Mouse (Mus musculus): Measurements from ENCODE around the gene Ptprf. TPM values are rescaled to one million over a fixed set of nuclear protein-coding genes. Genes with fewer than 3 reads are reported as not detected.
A peak's percentile ranks its signal among the peaks of the same experiment; 100 is the strongest.

The Ptprf gene
- polyA plus RNA-seq, 1 experiment = 7.6 TPM

DNA sequence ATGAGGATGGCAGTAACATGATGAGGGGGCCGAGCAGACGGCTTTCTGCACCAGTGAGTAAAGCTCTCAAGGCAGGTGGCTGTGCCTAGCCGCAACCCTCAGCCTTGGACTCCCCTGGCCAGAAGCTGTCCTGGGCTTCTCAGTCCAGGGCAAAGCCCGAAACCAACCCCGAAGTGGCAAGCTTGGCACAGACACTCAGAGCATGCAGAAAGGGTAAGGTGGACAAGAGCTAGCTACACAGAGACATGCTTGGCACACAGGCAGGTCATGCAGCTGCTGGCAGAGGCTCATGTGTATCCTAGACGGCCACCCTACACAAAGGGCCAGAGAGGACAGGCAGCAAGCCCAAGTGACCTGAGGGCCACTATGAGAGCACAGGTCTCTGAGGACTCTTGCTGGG is 52.5 kb downstream of the Ptprf start:
- Histone ChIP-seq H3K36me3 (ENCODE audit: control insufficient read depth, insufficient read depth) (no peaks in the 10 kb centered on the region), H3K79me2 (ENCODE audit: control insufficient read depth, insufficient read depth) (no peaks in the 10 kb centered on the region), H3K4me3 (no peak overlapping the region), H3K27me3 (ENCODE audit: control insufficient read depth, insufficient read depth, insufficient read length) (no peaks in the 10 kb centered on the region), H3K4me2 (ENCODE audit: low read depth) (no peak overlapping the region), H3ac (ENCODE audit: control insufficient read depth, insufficient read length) (no peak overlapping the region)
- TF ChIP-seq MAX (IDR thresholded peaks at IDR 0.05; ENCODE audit: low read depth) (no peak), SRF (IDR thresholded peaks at IDR 0.05; ENCODE audit: control insufficient read depth, insufficient read length, low read depth) (no peak), CEBPB (IDR thresholded peaks at IDR 0.05; ENCODE audit: insufficient read depth, poor library complexity, severe bottlenecking) (no peak)

DNA sequence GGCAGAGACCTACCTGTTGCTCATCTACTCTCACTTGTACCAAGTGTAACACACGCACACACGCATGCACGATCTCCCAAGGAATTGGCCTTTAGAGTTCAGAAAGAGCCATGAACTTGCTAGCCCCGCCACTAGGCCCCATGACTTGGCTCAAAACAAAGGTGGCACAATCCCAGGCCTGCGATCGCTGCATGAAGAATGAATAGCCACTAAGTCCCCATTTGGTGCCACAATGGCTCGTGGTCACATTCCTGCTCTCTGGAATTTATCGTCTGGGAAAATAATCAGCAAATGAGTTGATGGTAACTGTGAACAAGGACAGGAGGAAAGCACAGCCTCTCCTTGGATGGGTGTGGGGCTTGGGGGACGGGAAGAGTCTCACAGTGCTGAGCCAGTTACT is 54.3 kb downstream of the Ptprf start:
- H3ac ChIP-seq (ENCODE audit: control insufficient read depth, insufficient read length) = no peak overlapping the region
- no peaks in the 10 kb centered on the region for H3K27me3 ChIP-seq (ENCODE audit: control insufficient read depth, insufficient read depth, insufficient read length)
- no peaks in the 10 kb centered on the region for H3K36me3 ChIP-seq (ENCODE audit: control insufficient read depth, insufficient read depth)
- H3K4me2 ChIP-seq (ENCODE audit: low read depth) = no peak overlapping the region
- H3K4me3 ChIP-seq = no peak overlapping the region
- no peak for TF ChIP-seq USF1 (IDR thresholded peaks at IDR 0.05; ENCODE audit: low read depth)
- no peaks in the 10 kb centered on the region for H3K79me2 ChIP-seq (ENCODE audit: control insufficient read depth, insufficient read depth)

DNA sequence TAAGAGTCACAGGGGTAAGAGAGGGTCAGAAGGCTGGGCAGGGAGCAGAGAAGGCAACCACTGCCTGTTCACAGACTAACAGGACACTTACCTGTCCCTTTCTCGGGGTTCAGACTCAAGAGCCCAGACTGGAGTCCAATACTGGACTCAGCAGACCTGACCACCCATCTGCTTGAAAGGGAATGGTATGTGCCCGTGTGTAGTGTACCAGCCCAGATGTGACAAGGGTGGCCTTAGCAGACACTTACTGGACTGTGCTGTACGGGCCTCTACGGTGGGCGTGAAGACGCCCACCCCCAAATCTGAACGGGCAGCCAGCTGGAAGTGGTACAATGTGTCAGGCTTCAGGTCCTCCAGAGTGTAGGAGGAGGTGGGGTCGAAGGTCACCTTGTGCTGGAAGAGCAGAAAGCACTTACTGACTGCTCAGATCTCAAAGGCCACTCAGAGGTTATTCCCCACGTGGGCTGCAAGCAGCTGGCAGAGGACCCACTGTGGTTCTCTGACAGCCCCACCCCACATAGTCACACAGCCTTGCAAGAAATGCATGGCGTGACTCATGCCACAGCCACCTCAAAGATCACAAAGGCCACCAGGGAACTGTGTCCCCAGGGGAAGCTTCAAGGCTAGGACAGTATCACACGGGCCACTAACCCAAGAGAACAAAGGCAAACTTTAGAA is 56.4 kb downstream of the Ptprf start:
- no peak overlapping the region for H3K4me3 ChIP-seq
- no peaks in the 10 kb centered on the region for H3K79me2 ChIP-seq (ENCODE audit: control insufficient read depth, insufficient read depth)
- peak in 2 of 3 experiments; percentile 25 to 90 for TF ChIP-seq MYOG (IDR thresholded peaks at IDR 0.05; ENCODE audit: control insufficient read depth in 1 of 3, insufficient read depth in 1 of 3, insufficient read length in 2 of 3, low read depth in 2 of 3)
- TF ChIP-seq REST (IDR thresholded peaks at IDR 0.05; ENCODE audit: insufficient read depth, insufficient read length) = no peak
- TF ChIP-seq E2F4 (IDR thresholded peaks at IDR 0.05; ENCODE audit: insufficient read depth) = no peak
- no peak for TF ChIP-seq CEBPB (IDR thresholded peaks at IDR 0.05; ENCODE audit: insufficient read depth, poor library complexity, severe bottlenecking)
- TF ChIP-seq POLR2AphosphoS2 (IDR thresholded peaks at IDR 0.05; ENCODE audit: insufficient read length, low read depth) = no peak
- peak in 2 of 3 experiments; percentile 30 to 64 for TF ChIP-seq MYOD1 (IDR thresholded peaks at IDR 0.05; ENCODE audit: control insufficient read depth in 1 of 3, insufficient read length in 2 of 3, low read depth in 2 of 3)
- TF ChIP-seq TCF3 (IDR thresholded peaks at IDR 0.05; ENCODE audit: insufficient read length, low read depth) = no peak
- TF ChIP-seq USF1 (IDR thresholded peaks at IDR 0.05; ENCODE audit: low read depth) = peak; percentile 37
- TF ChIP-seq POLR2A (IDR thresholded peaks at IDR 0.05; ENCODE audit: insufficient read length, low read depth) = no peak
- TF ChIP-seq TCF12 (IDR thresholded peaks at IDR 0.05; ENCODE audit: insufficient read depth, poor library complexity, severe bottlenecking) = no peak
- TF ChIP-seq MAX (IDR thresholded peaks at IDR 0.05; ENCODE audit: low read depth) = no peak
- TF ChIP-seq SRF (IDR thresholded peaks at IDR 0.05; ENCODE audit: control insufficient read depth, insufficient read length, low read depth) = no peak
- no peak overlapping the region for H3ac ChIP-seq (ENCODE audit: control insufficient read depth, insufficient read length)
- H3K4me2 ChIP-seq (ENCODE audit: low read depth) = peak overlapping the region; percentile 18
- no peaks in the 10 kb centered on the region for H3K27me3 ChIP-seq (ENCODE audit: control insufficient read depth, insufficient read depth, insufficient read length)
- no peaks in the 10 kb centered on the region for H3K36me3 ChIP-seq (ENCODE audit: control insufficient read depth, insufficient read depth)

DNA sequence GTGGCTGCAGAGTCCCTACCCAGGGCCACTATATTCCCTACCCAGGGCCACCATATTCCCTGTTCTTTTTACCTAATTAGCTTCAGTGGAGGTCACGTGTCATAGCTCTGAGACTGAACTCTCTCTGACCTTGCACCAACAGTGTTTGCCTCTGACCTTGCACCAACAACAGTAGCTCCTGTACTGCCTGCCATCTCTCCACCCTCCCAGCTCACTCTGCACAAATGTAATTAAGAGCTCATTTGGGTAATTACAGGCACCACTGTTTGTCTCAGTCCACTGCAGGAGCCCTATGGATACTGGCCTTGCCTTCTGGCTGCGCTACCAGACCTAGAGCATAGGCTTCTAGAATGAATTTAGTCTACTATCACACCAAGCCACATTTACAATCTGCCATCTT is 57.3 kb downstream of the Ptprf start:
- H3K27me3 ChIP-seq (ENCODE audit: control insufficient read depth, insufficient read depth, insufficient read length) = no peaks in the 10 kb centered on the region
- H3K4me3 ChIP-seq = no peak overlapping the region
- no peaks in the 10 kb centered on the region for H3K36me3 ChIP-seq (ENCODE audit: control insufficient read depth, insufficient read depth)
- H3K79me2 ChIP-seq (ENCODE audit: control insufficient read depth, insufficient read depth) = no peaks in the 10 kb centered on the region
- no peak overlapping the region for H3ac ChIP-seq (ENCODE audit: control insufficient read depth, insufficient read length)
- H3K4me2 ChIP-seq (ENCODE audit: low read depth) = no peak overlapping the region
- TF ChIP-seq SRF (IDR thresholded peaks at IDR 0.05; ENCODE audit: control insufficient read depth, insufficient read length, low read depth) (no peak), POLR2AphosphoS2 (IDR thresholded peaks at IDR 0.05; ENCODE audit: insufficient read length, low read depth) (no peak), REST (IDR thresholded peaks at IDR 0.05; ENCODE audit: insufficient read depth, insufficient read length) (no peak), POLR2A (IDR thresholded peaks at IDR 0.05; ENCODE audit: insufficient read length, low read depth) (no peak), CEBPB (IDR thresholded peaks at IDR 0.05; ENCODE audit: insufficient read depth, poor library complexity, severe bottlenecking) (no peak), USF1 (IDR thresholded peaks at IDR 0.05; ENCODE audit: low read depth) (no peak), TCF12 (IDR thresholded peaks at IDR 0.05; ENCODE audit: insufficient read depth, poor library complexity, severe bottlenecking) (no peak), E2F4 (IDR thresholded peaks at IDR 0.05; ENCODE audit: insufficient read depth) (no peak)

DNA sequence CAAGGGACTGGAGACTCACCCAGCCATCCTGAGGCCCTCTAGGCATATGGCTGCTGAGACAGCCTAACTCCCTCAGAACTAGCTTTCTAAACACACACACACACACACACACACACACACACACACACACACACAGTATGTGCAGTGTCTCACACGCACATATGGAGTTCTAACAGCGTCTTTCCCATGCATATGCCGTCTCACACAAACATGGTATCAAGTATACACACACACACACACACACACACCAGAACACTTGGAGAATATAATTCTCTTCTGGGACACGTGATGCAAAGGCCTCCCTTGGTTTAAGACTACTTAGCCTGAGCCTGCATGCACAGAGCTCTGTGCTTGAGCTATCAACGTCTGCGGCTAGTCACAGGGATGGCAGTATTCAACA is 59.3 kb downstream of the Ptprf start:
- Histone ChIP-seq H3K79me2 (ENCODE audit: control insufficient read depth, insufficient read depth) (no peaks in the 10 kb centered on the region), H3K4me3 (no peak overlapping the region), H3ac (ENCODE audit: control insufficient read depth, insufficient read length) (no peak overlapping the region), H3K4me2 (ENCODE audit: low read depth) (no peak overlapping the region), H3K36me3 (ENCODE audit: control insufficient read depth, insufficient read depth) (no peaks in the 10 kb centered on the region), H3K27me3 (ENCODE audit: control insufficient read depth, insufficient read depth, insufficient read length) (no peaks in the 10 kb centered on the region)
- TF ChIP-seq CEBPB (IDR thresholded peaks at IDR 0.05; ENCODE audit: insufficient read depth, poor library complexity, severe bottlenecking) (no peak), TCF3 (IDR thresholded peaks at IDR 0.05; ENCODE audit: insufficient read length, low read depth) (no peak), POLR2A (IDR thresholded peaks at IDR 0.05; ENCODE audit: insufficient read length, low read depth) (no peak), MYOD1 (IDR thresholded peaks at IDR 0.05; ENCODE audit: control insufficient read depth in 1 of 3, insufficient read length in 2 of 3, low read depth in 2 of 3) (no peak), REST (IDR thresholded peaks at IDR 0.05; ENCODE audit: insufficient read depth, insufficient read length) (no peak), TCF12 (IDR thresholded peaks at IDR 0.05; ENCODE audit: insufficient read depth, poor library complexity, severe bottlenecking) (no peak), E2F4 (IDR thresholded peaks at IDR 0.05; ENCODE audit: insufficient read depth) (no peak), MAX (IDR thresholded peaks at IDR 0.05; ENCODE audit: low read depth) (no peak)

All from myocyte (in vitro differentiated cells).